Mouse (Mus musculus): ENCODE results near the gene Mier2. TPM values are rescaled to one million over a fixed set of nuclear protein-coding genes. Genes with fewer than 3 reads are reported as not detected.

Gene Mier2
- polyA plus RNA-seq, 2 experiments = 56.5 to 162 TPM

DNA sequence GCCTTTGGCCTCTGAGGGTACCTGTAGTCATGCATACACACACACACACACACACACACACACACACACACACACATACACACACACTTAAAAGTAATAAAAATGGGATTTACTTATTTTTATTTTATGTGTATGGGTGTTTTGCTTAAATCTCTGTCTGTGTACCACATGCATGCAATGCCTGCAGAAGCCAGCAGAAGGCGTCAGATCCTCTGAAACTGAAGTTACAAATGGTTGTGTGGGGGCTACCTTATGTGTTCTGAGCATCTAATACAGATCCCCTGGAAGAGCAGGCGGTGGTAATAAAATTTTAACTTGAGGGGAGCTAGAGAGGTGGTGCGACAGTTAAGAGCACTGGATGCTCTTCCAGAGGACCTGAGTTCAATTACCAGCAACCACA, 26.9 kb downstream of the Mier2 start:
- Histone ChIP-seq H3K27me3 (ENCODE audit: control insufficient read depth, insufficient read depth, low read length) (no peaks in the 10 kb centered on the region), H3K27ac (replicated peaks; ENCODE audit: low read depth, low read length) (no peak overlapping the region), H3K36me3 (ENCODE audit: control insufficient read depth, insufficient read depth, low read length) (peaks cover 8% of the 10 kb centered on the region; the same call in 1 of the 2 replicates), H3K9me3 (ENCODE audit: control insufficient read depth, low read length) (no peaks in the 10 kb centered on the region), H3K4me3 (replicated peaks; ENCODE audit: low read length) (no peak overlapping the region), H3K4me2 (replicated peaks; ENCODE audit: low read depth, low read length, severe bottlenecking) (no peak overlapping the region), H3K4me1 (ENCODE audit: control insufficient read depth, insufficient read depth, low read length) (peaks cover 2% of the 10 kb centered on the region; the same call in 1 of the 2 replicates), H3K9ac (ENCODE audit: low read depth, low read length, severe bottlenecking) (no peak overlapping the region)
- TF ChIP-seq POLR2A (IDR thresholded peaks at IDR 0.05; ENCODE audit: borderline replicate concordance, extremely low read depth, insufficient read depth, insufficient read length) = no peak
- ATAC-seq (ENCODE audit: low FRiP score, low read depth) (no peak), DNase-seq (ENCODE audit: low spot score) (no peak)
- 63% methylated on average over 3 of the region's 3 CpGs for WGBS

DNA sequence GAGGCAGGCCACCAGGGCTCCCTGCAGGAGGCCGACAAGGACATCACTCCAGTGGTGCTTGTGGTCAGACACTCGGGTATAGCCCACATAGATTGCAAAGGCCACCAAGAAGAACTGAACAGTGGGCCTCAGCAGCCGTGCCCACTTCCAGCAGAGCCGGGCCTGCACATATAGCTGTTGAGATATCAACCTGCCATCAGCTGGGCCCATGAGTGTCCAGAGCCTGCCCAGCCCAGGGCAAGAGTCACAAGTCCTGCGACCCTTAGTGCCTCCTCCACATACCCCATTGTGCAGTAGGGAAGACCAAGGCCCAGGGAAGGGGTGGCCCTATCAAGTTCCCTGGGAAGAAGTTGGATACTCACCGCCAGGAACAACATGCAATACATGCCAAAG, 27.6 kb downstream of the Mier2 start:
- Histone ChIP-seq H3K4me1 (ENCODE audit: control insufficient read depth, insufficient read depth, low read length) (no peaks in the 10 kb centered on the region), H3K36me3 (ENCODE audit: control insufficient read depth, insufficient read depth, low read length) (peaks cover 8% of the 10 kb centered on the region; the same call in 1 of the 2 replicates), H3K27me3 (ENCODE audit: control insufficient read depth, insufficient read depth, low read length) (no peaks in the 10 kb centered on the region), H3K4me3 (replicated peaks; ENCODE audit: low read length) (no peak overlapping the region), H3K27ac (replicated peaks; ENCODE audit: low read depth, low read length) (no peak overlapping the region), H3K9me3 (ENCODE audit: control insufficient read depth, low read length) (no peaks in the 10 kb centered on the region), H3K4me2 (replicated peaks; ENCODE audit: low read depth, low read length, severe bottlenecking) (no peak overlapping the region), H3K9ac (ENCODE audit: low read depth, low read length, severe bottlenecking) (no peak overlapping the region)
- no peak for ATAC-seq (ENCODE audit: low FRiP score, low read depth)
- WGBS = 86% methylated on average over 5 of the region's 6 CpGs
- no peak for DNase-seq (ENCODE audit: low spot score)
- TF ChIP-seq POLR2A (IDR thresholded peaks at IDR 0.05; ENCODE audit: borderline replicate concordance, extremely low read depth, insufficient read depth, insufficient read length) = no peak

DNA sequence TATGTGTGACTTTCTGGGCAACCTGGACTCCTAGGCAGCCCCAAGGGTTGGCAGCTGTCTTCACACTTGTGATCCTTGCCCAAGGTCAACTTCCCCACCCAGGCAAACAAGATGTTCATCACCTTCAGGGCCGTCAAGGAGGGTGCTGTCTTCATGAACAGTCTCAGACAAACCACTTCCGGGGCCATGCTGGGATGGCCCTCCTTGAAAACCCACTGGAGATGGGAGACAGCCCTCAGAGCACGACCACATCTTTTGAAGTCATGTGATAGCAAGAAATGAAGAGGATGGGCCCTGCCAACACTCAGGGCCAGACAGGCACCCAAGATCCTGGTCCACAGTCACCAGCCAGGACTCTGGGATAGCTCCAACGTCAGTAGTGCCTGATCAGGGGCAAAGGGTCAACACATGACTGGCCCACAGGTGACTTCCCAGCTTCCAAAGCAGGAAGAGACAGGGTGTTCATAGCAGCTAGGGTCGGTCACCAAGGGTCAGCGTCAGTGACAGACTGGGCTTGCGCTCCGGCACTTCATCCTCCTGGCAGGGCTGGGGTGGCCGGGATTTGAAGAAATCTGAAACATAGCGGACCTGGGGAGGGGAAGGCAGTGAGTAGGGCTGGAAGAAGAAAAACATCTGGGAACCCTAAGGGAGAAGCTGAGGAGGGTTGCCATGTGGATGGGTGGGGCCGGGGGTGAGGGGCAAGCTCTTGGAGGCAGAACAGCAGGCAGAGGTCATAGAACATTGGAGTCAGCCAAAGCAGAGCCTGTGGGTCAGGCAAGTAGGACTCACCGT, 28.1 kb downstream of the Mier2 start:
- no peak overlapping the region for H3K9ac ChIP-seq (ENCODE audit: low read depth, low read length, severe bottlenecking)
- DNase-seq (ENCODE audit: low spot score) = no peak
- no peak overlapping the region for H3K4me2 ChIP-seq (replicated peaks; ENCODE audit: low read depth, low read length, severe bottlenecking)
- peaks cover 8% of the 10 kb centered on the region; the same call in 1 of the 2 replicates for H3K36me3 ChIP-seq (ENCODE audit: control insufficient read depth, insufficient read depth, low read length)
- no peak for ATAC-seq (ENCODE audit: low FRiP score, low read depth)
- no peak overlapping the region for H3K27ac ChIP-seq (replicated peaks; ENCODE audit: low read depth, low read length)
- 88% methylated on average over 12 of the region's 12 CpGs for WGBS
- no peak for TF ChIP-seq POLR2A (IDR thresholded peaks at IDR 0.05; ENCODE audit: borderline replicate concordance, extremely low read depth, insufficient read depth, insufficient read length)
- no peak overlapping the region for H3K4me3 ChIP-seq (replicated peaks; ENCODE audit: low read length)
- no peaks in the 10 kb centered on the region for H3K27me3 ChIP-seq (ENCODE audit: control insufficient read depth, insufficient read depth, low read length)
- no peaks in the 10 kb centered on the region for H3K4me1 ChIP-seq (ENCODE audit: control insufficient read depth, insufficient read depth, low read length)
- no peaks in the 10 kb centered on the region for H3K9me3 ChIP-seq (ENCODE audit: control insufficient read depth, low read length)

DNA sequence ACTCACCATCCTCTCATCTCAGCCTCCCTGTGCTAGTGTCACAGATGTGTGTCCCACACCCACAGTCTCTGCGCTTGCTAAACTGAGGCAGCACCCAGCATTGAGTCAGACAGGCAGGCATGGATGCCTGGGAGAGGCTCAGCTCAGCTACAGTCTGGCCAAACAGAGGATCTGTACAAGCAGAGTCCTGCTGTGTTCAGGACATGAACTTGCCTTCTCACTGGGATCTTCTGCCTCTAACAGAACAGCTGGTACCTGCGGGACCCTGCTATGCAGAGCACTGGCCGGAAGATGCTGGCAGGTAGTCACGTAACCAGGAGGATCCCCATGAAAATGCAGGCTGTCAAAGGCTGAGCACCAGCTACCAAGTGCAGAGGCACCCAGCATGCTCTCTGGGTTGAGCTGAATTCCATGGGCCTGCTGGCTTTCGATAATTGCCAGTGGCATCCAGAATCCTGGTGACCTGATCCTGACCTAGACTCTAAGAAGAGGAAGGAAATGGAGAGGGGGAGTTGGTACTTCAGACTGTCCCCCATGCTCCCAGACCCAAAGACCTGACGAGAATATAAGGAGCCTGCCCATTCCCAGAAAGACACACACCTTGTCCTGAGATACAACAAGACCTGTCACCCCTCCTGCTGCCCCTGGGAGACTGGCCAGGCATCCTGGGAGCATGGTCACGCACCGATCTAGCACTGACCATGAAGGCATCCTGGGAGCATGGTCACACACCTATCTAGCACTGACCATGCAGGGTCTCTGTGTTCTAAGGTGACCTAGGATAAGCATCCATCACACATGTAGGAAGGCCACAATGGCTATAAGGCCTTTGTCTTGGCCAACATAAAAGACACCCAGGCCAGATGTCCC, 29.3 kb downstream of the Mier2 start:
- Histone ChIP-seq H3K4me3 (replicated peaks; ENCODE audit: low read length) (no peak overlapping the region), H3K9me3 (ENCODE audit: control insufficient read depth, low read length) (no peaks in the 10 kb centered on the region), H3K4me1 (ENCODE audit: control insufficient read depth, insufficient read depth, low read length) (no peaks in the 10 kb centered on the region), H3K27me3 (ENCODE audit: control insufficient read depth, insufficient read depth, low read length) (no peaks in the 10 kb centered on the region), H3K9ac (ENCODE audit: low read depth, low read length, severe bottlenecking) (no peak overlapping the region), H3K36me3 (ENCODE audit: control insufficient read depth, insufficient read depth, low read length) (peaks cover 8% of the 10 kb centered on the region; the same call in 1 of the 2 replicates), H3K4me2 (replicated peaks; ENCODE audit: low read depth, low read length, severe bottlenecking) (no peak overlapping the region), H3K27ac (replicated peaks; ENCODE audit: low read depth, low read length) (no peak overlapping the region)
- WGBS = 89% methylated on average over 8 of the region's 8 CpGs
- no peak for ATAC-seq (ENCODE audit: low FRiP score, low read depth)
- no peak for DNase-seq (ENCODE audit: low spot score)
- no peak for TF ChIP-seq POLR2A (IDR thresholded peaks at IDR 0.05; ENCODE audit: borderline replicate concordance, extremely low read depth, insufficient read depth, insufficient read length)

DNA sequence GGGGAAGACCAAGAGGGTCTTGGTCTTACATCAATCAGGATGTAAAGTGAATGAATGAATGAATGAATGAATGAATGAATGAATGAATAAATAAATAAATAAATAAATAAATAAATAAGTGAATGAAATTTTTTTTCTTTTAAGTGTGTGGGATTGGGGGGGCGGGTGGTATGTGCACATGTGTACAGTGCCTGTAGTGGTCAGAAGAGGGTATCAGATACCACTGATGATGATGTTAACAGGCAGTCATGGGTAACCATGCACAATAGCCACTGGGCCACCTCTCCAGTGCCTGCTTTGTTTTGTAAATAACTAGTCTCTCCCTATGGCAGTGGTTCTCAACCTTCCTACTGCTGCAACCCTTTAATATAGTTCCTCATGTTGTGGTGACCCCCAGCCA, 30.6 kb downstream of the Mier2 start:
- WGBS = 72% methylated on average over 1 of the region's 1 CpGs
- no peaks in the 10 kb centered on the region for H3K9me3 ChIP-seq (ENCODE audit: control insufficient read depth, low read length)
- ATAC-seq (ENCODE audit: low FRiP score, low read depth) = no peak

More for the DNA sequence above, 30.6 kb downstream of the Mier2 start:
- Histone ChIP-seq H3K4me1 (ENCODE audit: control insufficient read depth, insufficient read depth, low read length) (no peaks in the 10 kb centered on the region), H3K36me3 (ENCODE audit: control insufficient read depth, insufficient read depth, low read length) (peaks cover 8% of the 10 kb centered on the region; the same call in 1 of the 2 replicates), H3K27me3 (ENCODE audit: control insufficient read depth, insufficient read depth, low read length) (no peaks in the 10 kb centered on the region), H3K27ac (replicated peaks; ENCODE audit: low read depth, low read length) (no peak overlapping the region), H3K9ac (ENCODE audit: low read depth, low read length, severe bottlenecking) (no peak overlapping the region), H3K4me2 (replicated peaks; ENCODE audit: low read depth, low read length, severe bottlenecking) (no peak overlapping the region), H3K4me3 (replicated peaks; ENCODE audit: low read length) (no peak overlapping the region)
- DNase-seq (ENCODE audit: low spot score) = no peak
- no peak for TF ChIP-seq POLR2A (IDR thresholded peaks at IDR 0.05; ENCODE audit: borderline replicate concordance, extremely low read depth, insufficient read depth, insufficient read length)
